In genomic region chr4:54371418-54371957, GRCm38 (mm10) we compare ENCODE assay signal across 11 mouse cellular contexts.
DNase-seq lines count a peak whose midpoint lies in the region; ATAC-seq and TF ChIP-seq lines count a peak whose summit lies in the region.
"Had no signal": no experiment of that assay in that cellular context is flagged by ENCODE, and none has a peak within 500 bp of the region (broad histone marks: within the 10 kb centered on the region; RNA-seq: fewer than 3 reads in every experiment).

No protein-coding gene starts in this region.

- no peaks in the 10 kb centered on the region for H3K27me3 ChIP-seq in hindbrain, embryonic 10.5 days (ENCODE audit: insufficient read depth, poor library complexity, severe bottlenecking)
- H3K27me3 ChIP-seq in midbrain, embryonic 16.5 days (ENCODE audit: control insufficient read depth, insufficient read depth, low read depth, low read length) = no peaks in the 10 kb centered on the region
- no peaks in the 10 kb centered on the region for H3K27me3 ChIP-seq in liver, embryonic 11.5 days (replicated peaks; ENCODE audit: control insufficient read depth, insufficient read depth, low read length)
- no peaks in the 10 kb centered on the region for H3K27me3 ChIP-seq in heart, embryonic 10.5 days (ENCODE audit: insufficient read depth, poor library complexity, severe bottlenecking)

- TF ChIP-seq POLR2A in cortical plate, adult 2 months (IDR thresholded peaks at IDR 0.05; ENCODE audit: extremely low read depth, insufficient read depth, low read length) = no peak

- no peak overlapping the region for H3K4me2 ChIP-seq in midbrain, embryonic 16.5 days (ENCODE audit: low read length)
- no peak overlapping the region for H3K4me2 ChIP-seq in liver, embryonic 11.5 days

- no peaks in the 10 kb centered on the region for H3K4me1 ChIP-seq in cortical plate, adult 2 months (ENCODE audit: control insufficient read depth, insufficient read depth, low read length)
- peaks cover 52% of the 10 kb centered on the region for H3K4me1 ChIP-seq in hindbrain, embryonic 10.5 days (replicated peaks)
- H3K4me1 ChIP-seq in midbrain, embryonic 16.5 days (ENCODE audit: control insufficient read depth, insufficient read depth, low read length) = peaks cover 5% of the 10 kb centered on the region
- peaks cover 12% of the 10 kb centered on the region for H3K4me1 ChIP-seq in liver, embryonic 11.5 days (replicated peaks; ENCODE audit: control insufficient read depth, insufficient read depth, low read length)
- H3K4me1 ChIP-seq in heart, embryonic 10.5 days = peaks cover 38% of the 10 kb centered on the region

- no peak overlapping the region for H3K4me3 ChIP-seq in cortical plate, adult 2 months (ENCODE audit: insufficient read depth, low read length)
- H3K4me3 ChIP-seq in hindbrain, embryonic 10.5 days = no peak overlapping the region
- no peak overlapping the region for H3K4me3 ChIP-seq in midbrain, embryonic 16.5 days (ENCODE audit: low read depth, low read length)
- no peak overlapping the region for H3K4me3 ChIP-seq in liver, embryonic 11.5 days (ENCODE audit: low read depth, low read length)
- no peak overlapping the region for H3K4me3 ChIP-seq in heart, embryonic 10.5 days
- H3K4me3 ChIP-seq: left cerebral cortex, adult 2 months had no signal

- peak; percentile 36; the same call in 1 of the 2 replicates for ATAC-seq in midbrain, embryonic 16.5 days
- no peak for ATAC-seq in liver, embryonic 11.5 days (replicated peaks; ENCODE audit: low FRiP score)
- no peak for ATAC-seq in erythroblast, adult 5-6 weeks (replicated peaks; ENCODE audit: low FRiP score, poor library complexity, severe bottlenecking)

- peak; percentile 11 for DNase-seq in layer of hippocampus, adult 9-10 months (ENCODE audit: low spot score)
- DNase-seq in layer of hippocampus, postnatal 36 days = no peak
- peak; percentile 51 for DNase-seq in hindbrain, embryonic 10.5 days (ENCODE audit: low spot score)
- no peak for DNase-seq in liver, embryonic 11.5 days (ENCODE audit: low spot score)
- no peak for DNase-seq in heart, embryonic 10.5 days (ENCODE audit: low spot score)
- DNase-seq: gastrocnemius, postnatal 14 days; lung, adult 18-20 months had no signal

- H3K9me3 ChIP-seq in hindbrain, embryonic 10.5 days = no peaks in the 10 kb centered on the region
- H3K9me3 ChIP-seq in midbrain, embryonic 16.5 days (replicated peaks; ENCODE audit: control insufficient read depth, low read length, poor library complexity, severe bottlenecking) = no peaks in the 10 kb centered on the region
- H3K9me3 ChIP-seq in liver, embryonic 11.5 days (ENCODE audit: control insufficient read depth, low read length) = no peaks in the 10 kb centered on the region
- no peaks in the 10 kb centered on the region for H3K9me3 ChIP-seq in heart, embryonic 10.5 days

- H3K36me3 ChIP-seq in hindbrain, embryonic 10.5 days = no peaks in the 10 kb centered on the region
- H3K36me3 ChIP-seq in midbrain, embryonic 16.5 days (ENCODE audit: control insufficient read depth, insufficient read depth, low read length) = no peaks in the 10 kb centered on the region
- no peaks in the 10 kb centered on the region for H3K36me3 ChIP-seq in liver, embryonic 11.5 days (ENCODE audit: control insufficient read depth, insufficient read depth, low read length)
- H3K36me3 ChIP-seq in heart, embryonic 10.5 days = no peaks in the 10 kb centered on the region

- peak overlapping the region; percentile 17 for H3K27ac ChIP-seq in cortical plate, adult 2 months (ENCODE audit: insufficient read depth, low read length)
- peak overlapping the region; percentile 90 for H3K27ac ChIP-seq in hindbrain, embryonic 10.5 days
- H3K27ac ChIP-seq in midbrain, embryonic 16.5 days (ENCODE audit: low read length) = no peak overlapping the region
- no peak overlapping the region for H3K27ac ChIP-seq in liver, embryonic 11.5 days (ENCODE audit: low read depth, low read length)
- H3K27ac ChIP-seq in heart, embryonic 10.5 days = no peak overlapping the region
- H3K27ac ChIP-seq: left cerebral cortex, adult 2 months had no signal

- TF ChIP-seq CTCF in cortical plate, adult 2 months (IDR thresholded peaks at IDR 0.05; ENCODE audit: extremely low read depth, insufficient read depth, low read length) = no peak

- WGBS in hindbrain, embryonic 10.5 days = 31% methylated on average over 7 of the region's 7 CpGs
- 10% methylated on average over 7 of the region's 7 CpGs for WGBS in midbrain, embryonic 16.5 days
- 72% methylated on average over 7 of the region's 7 CpGs for WGBS in liver, embryonic 11.5 days
- WGBS in heart, embryonic 10.5 days = 58% methylated on average over 7 of the region's 7 CpGs

- H3K9ac ChIP-seq in midbrain, embryonic 16.5 days (ENCODE audit: low read depth, low read length) = no peak overlapping the region
- H3K9ac ChIP-seq in liver, embryonic 11.5 days (ENCODE audit: low read depth, low read length) = no peak overlapping the region

Comparison
In these comparisons a context has a peak if more than half of its experiments do, and no peak if none do; other contexts are left out.
1. DNase-seq: peak in layer of hippocampus, adult 9-10 months (single experiment) and hindbrain, embryonic 10.5 days (single experiment); none in layer of hippocampus, postnatal 36 days (0 of 2), liver, embryonic 11.5 days (single experiment) and heart, embryonic 10.5 days (single experiment).
2. H3K27ac ChIP-seq: peak in cortical plate, adult 2 months (single experiment) and hindbrain, embryonic 10.5 days (single experiment); none in midbrain, embryonic 16.5 days (single experiment), liver, embryonic 11.5 days (single experiment) and heart, embryonic 10.5 days (single experiment).